Mouse (Mus musculus) embryonic facial prominence, embryonic 14.5 days (tissue): ENCODE measurements around the gene D630039A03Rik. TPM values are rescaled to one million over a fixed set of nuclear protein-coding genes. Genes with fewer than 3 reads are reported as not detected.

Experiments
- ATAC-seq: fragments of 200-750 bp; cut with Nextera tagmentation; 2 replicates; pipeline ENCODE4 v1.8.0; 2017; ENCODE audit warnings: low read depth, moderate number of reproducible peaks, moderate TSS enrichment
- DNase-seq: peaks from one replicate; pipeline ENCODE4 v3.0.0-alpha.2; 2015; ENCODE audit warnings: low spot score
- H3K27ac ChIP-seq: fragments of 300-500 bp; sonication (generic); replicated peaks from 2 replicates; pipeline ENCODE4 v1.5.1; 2014; ENCODE audit warnings: low read depth, mild to moderate bottlenecking, low read length, moderate library complexity
- H3K27me3 ChIP-seq: fragments of 300-500 bp; sonication (generic); replicated peaks from 2 replicates; pipeline ENCODE4 v1.6.1; 2014; ENCODE audit warnings: low read length; ENCODE audit not compliant: control insufficient read depth, insufficient read depth
- H3K36me3 ChIP-seq: fragments of 300-500 bp; sonication (generic); 2 replicates; pipeline ENCODE4 v1.6.1; 2014; ENCODE audit warnings: low read length, mixed read lengths; ENCODE audit not compliant: control insufficient read depth, insufficient read depth
- H3K4me1 ChIP-seq: fragments of 300-500 bp; sonication (generic); 2 replicates; pipeline ENCODE4 v1.6.1; 2014; ENCODE audit warnings: antibody characterized with exemption, low read length; ENCODE audit not compliant: control insufficient read depth, insufficient read depth
- H3K4me2 ChIP-seq: fragments of 300-500 bp; sonication (generic); 2 replicates; pipeline ENCODE4 v1.6.1; 2014; ENCODE audit warnings: low read depth, mild to moderate bottlenecking, low read length, moderate library complexity, mixed read lengths
- H3K4me3 ChIP-seq: fragments of 300-500 bp; sonication (generic); 2 replicates; pipeline ENCODE4 v1.5.1; 2014; ENCODE audit warnings: low read depth, mild to moderate bottlenecking, low read length
- H3K9ac ChIP-seq: fragments of 300-500 bp; sonication (generic); 2 replicates; pipeline ENCODE4 v1.6.1; 2014; ENCODE audit warnings: low read depth, mild to moderate bottlenecking, low read length, moderate library complexity, mixed read lengths
- H3K9me3 ChIP-seq: fragments of 300-500 bp; sonication (generic); 2 replicates; pipeline ENCODE4 v1.6.1; 2016; ENCODE audit warnings: low read length; ENCODE audit not compliant: control insufficient read depth
- WGBS: fragments of 180-500 bp; shearing (Covaris S2); extraction: QIAGEN DNeasy Blood & Tissue Kit; methylation state at CpG from one replicate; pipeline ENCODE4 v1.1.7; 2014; 5-methylcytosine and 5-hydroxymethylcytosine counted together
- polyA plus RNA-seq: library from polyadenylated mRNA; unstranded; fragments of >200 nt; fragmentation: Nextera tagmentation; extraction: Ambion mirVana; gene quantifications from 2 replicates; pipeline ENCODE4 v1.2.1, GENCODE M21; 2014

D630039A03Rik gene
- polyA plus RNA-seq, 1 experiment from 2014 or later, result 0.19 TPM

- Histone ChIP-seq H3K27me3 (no peaks in the 10 kb centered on the region), H3K9me3 (0 out of 2 replicates have a peak, but pooled peaks cover 5% of the 10 kb centered on the region), H3K9ac (peak overlapping the region; percentile 88), H3K4me3 (peak overlapping the region; percentile 79), H3K4me1 (peaks cover 26% of the 10 kb centered on the region), H3K36me3 (peaks cover 23% of the 10 kb centered on the region), H3K4me2 (peak overlapping the region; percentile 63), H3K27ac (no peak overlapping the region)
- DNase-seq (no peak), ATAC-seq (no peak)
- 74% methylated on average over 8 of the region's 8 CpGs for WGBS
Observed at GRCm38 (mm10) chr4:57954991-57955390, 38.9 kb upstream of the D630039A03Rik start.

GRCm38 (mm10) chr4:57954580-57954979, 38.5 kb upstream of the D630039A03Rik start:
- ATAC-seq, result no peak
- 0 out of 2 replicates have a peak, but pooled peaks cover 5% of the 10 kb centered on the region for H3K9me3 ChIP-seq
- H3K9ac ChIP-seq, result no peak overlapping the region
- no peak overlapping the region for H3K27ac ChIP-seq
- 73% methylated on average over 6 of the region's 6 CpGs for WGBS
- H3K4me1 ChIP-seq, result peaks cover 26% of the 10 kb centered on the region
- H3K36me3 ChIP-seq, result peaks cover 27% of the 10 kb centered on the region
- H3K4me3 ChIP-seq, result peak overlapping the region; percentile 79; the same call in 1 of the 2 replicates
- H3K27me3 ChIP-seq, result no peaks in the 10 kb centered on the region
- H3K4me2 ChIP-seq, result peak overlapping the region; percentile 63
- no peak for DNase-seq

- DNase-seq (no peak), ATAC-seq (no peak)
- WGBS, result 88% methylated on average over 7 of the region's 7 CpGs
- Histone ChIP-seq H3K27ac (no peak overlapping the region), H3K4me2 (peak overlapping the region; percentile 63; the same call in 1 of the 2 replicates), H3K9ac (no peak overlapping the region), H3K4me1 (peaks cover 26% of the 10 kb centered on the region), H3K36me3 (peaks cover 35% of the 10 kb centered on the region), H3K4me3 (no peak overlapping the region), H3K9me3 (0 out of 2 replicates have a peak, but pooled peaks cover 5% of the 10 kb centered on the region), H3K27me3 (no peaks in the 10 kb centered on the region)
Observed at GRCm38 (mm10) chr4:57953796-57954195, 37.7 kb upstream of the D630039A03Rik start.

- 0 out of 2 replicates have a peak, but pooled peaks cover 5% of the 10 kb centered on the region for H3K9me3 ChIP-seq
- no peak overlapping the region for H3K27ac ChIP-seq
- H3K36me3 ChIP-seq, result peaks cover 44% of the 10 kb centered on the region
- peaks cover 24% of the 10 kb centered on the region for H3K4me1 ChIP-seq
- ATAC-seq (no peak), DNase-seq (no peak)
- H3K4me3 ChIP-seq, result no peak overlapping the region
- H3K4me2 ChIP-seq, result no peak overlapping the region
- no peaks in the 10 kb centered on the region for H3K27me3 ChIP-seq
- 68% methylated on average over 1 of the region's 1 CpGs for WGBS
- H3K9ac ChIP-seq, result no peak overlapping the region
Observed at GRCm38 (mm10) chr4:57952891-57953290, 36.8 kb upstream of the D630039A03Rik start.

GRCm38 (mm10) chr4:57952416-57952815, 36.3 kb upstream of the D630039A03Rik start:
- Histone ChIP-seq H3K36me3 (peaks cover 49% of the 10 kb centered on the region), H3K4me1 (peaks cover 19% of the 10 kb centered on the region), H3K4me2 (no peak overlapping the region), H3K27ac (no peak overlapping the region), H3K4me3 (no peak overlapping the region), H3K27me3 (no peaks in the 10 kb centered on the region), H3K9me3 (0 out of 2 replicates have a peak, but pooled peaks cover 5% of the 10 kb centered on the region), H3K9ac (no peak overlapping the region)
- 91% methylated on average over 3 of the region's 3 CpGs for WGBS
- DNase-seq, result no peak
- no peak for ATAC-seq

- Histone ChIP-seq H3K9me3 (0 out of 2 replicates have a peak, but pooled peaks cover 5% of the 10 kb centered on the region), H3K4me1 (peaks cover 8% of the 10 kb centered on the region), H3K27me3 (no peaks in the 10 kb centered on the region), H3K4me3 (no peak overlapping the region), H3K4me2 (no peak overlapping the region), H3K27ac (no peak overlapping the region), H3K9ac (no peak overlapping the region), H3K36me3 (peaks cover 73% of the 10 kb centered on the region)
- 85% methylated on average over 6 of the region's 6 CpGs for WGBS
- DNase-seq (no peak), ATAC-seq (no peak)
Observed at GRCm38 (mm10) chr4:57949866-57950265, 33.8 kb upstream of the D630039A03Rik start.

- H3K27me3 ChIP-seq, result no peaks in the 10 kb centered on the region
- H3K4me3 ChIP-seq, result no peak overlapping the region
- no peak for ATAC-seq
- H3K4me2 ChIP-seq, result no peak overlapping the region
- no peak overlapping the region for H3K27ac ChIP-seq
- no peak for DNase-seq
- 91% methylated on average over 4 of the region's 4 CpGs for WGBS
- 0 out of 2 replicates have a peak, but pooled peaks cover 5% of the 10 kb centered on the region for H3K9me3 ChIP-seq
- no peaks in the 10 kb centered on the region for H3K4me1 ChIP-seq
- peaks cover 89% of the 10 kb centered on the region for H3K36me3 ChIP-seq
- no peak overlapping the region for H3K9ac ChIP-seq
Observed at GRCm38 (mm10) chr4:57947476-57947875, 31.4 kb upstream of the D630039A03Rik start.

- Histone ChIP-seq H3K9ac (no peak overlapping the region), H3K4me3 (no peak overlapping the region), H3K4me1 (no peaks in the 10 kb centered on the region), H3K27me3 (no peaks in the 10 kb centered on the region), H3K27ac (no peak overlapping the region), H3K36me3 (peaks cover 91% of the 10 kb centered on the region), H3K4me2 (no peak overlapping the region), H3K9me3 (0 out of 2 replicates have a peak, but pooled peaks cover 5% of the 10 kb centered on the region)
- WGBS, result 79% methylated on average over 10 of the region's 10 CpGs
- DNase-seq (no peak), ATAC-seq (no peak)
Observed at GRCm38 (mm10) chr4:57947036-57947435, 30.9 kb upstream of the D630039A03Rik start.

GRCm38 (mm10) chr4:57942892-57943291, 26.8 kb upstream of the D630039A03Rik start:
- peaks cover 50% of the 10 kb centered on the region for H3K36me3 ChIP-seq
- WGBS, result 93% methylated on average over 2 of the region's 2 CpGs

More at GRCm38 (mm10) chr4:57942892-57943291, 26.8 kb upstream of the D630039A03Rik start:
- H3K4me1 ChIP-seq, result no peaks in the 10 kb centered on the region
- DNase-seq, result no peak
- H3K27me3 ChIP-seq, result no peaks in the 10 kb centered on the region
- no peak overlapping the region for H3K9ac ChIP-seq
- H3K4me3 ChIP-seq, result no peak overlapping the region
- ATAC-seq, result no peak
- H3K27ac ChIP-seq, result no peak overlapping the region
- no peak overlapping the region for H3K4me2 ChIP-seq
- H3K9me3 ChIP-seq, result no peaks in the 10 kb centered on the region
